Mouse (Mus musculus) spleen, postnatal 4 days (tissue): ENCODE results near the gene C2cd2l.

Source experiments
- DNase-seq, 2 experiments: peaks; one replicate each; pipeline ENCODE4 v3.0.0; 2022; ENCODE audit warnings: low spot score in 2 of 2

C2cd2l gene

DNA sequence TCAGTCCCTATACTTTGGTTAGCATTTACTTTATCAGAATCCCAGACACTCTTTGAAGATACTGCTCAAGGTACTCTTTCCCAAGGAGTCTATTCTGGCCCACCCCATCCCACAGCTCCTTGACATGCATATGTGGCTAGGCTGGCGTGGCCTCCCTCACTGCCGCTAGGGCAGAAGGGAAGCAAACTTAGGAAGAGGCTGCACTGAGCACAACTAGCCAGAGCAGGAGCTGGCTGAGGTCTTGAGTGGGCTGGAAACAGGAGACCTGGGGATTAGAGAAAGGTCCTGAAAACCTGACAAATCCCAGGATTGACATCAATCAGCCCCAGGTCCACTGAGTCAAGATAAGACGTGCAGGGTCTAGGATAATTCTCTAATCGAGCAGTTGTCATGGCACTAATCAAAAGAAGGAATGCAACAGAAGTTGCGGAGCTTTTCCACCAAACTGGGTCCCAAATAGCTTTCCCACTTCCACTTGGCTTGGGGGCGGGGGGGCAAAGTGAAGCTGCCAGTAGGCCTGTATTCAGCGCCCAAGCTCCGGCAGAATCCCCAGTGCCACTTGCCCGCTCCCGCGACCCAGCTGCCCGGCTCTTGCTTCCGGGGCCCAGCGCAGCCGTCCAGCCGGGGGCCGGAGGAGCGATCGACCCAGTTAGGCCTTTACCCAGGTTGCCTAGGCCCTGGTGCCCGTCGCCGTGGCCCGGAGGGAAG lies 52.6 kb downstream of the C2cd2l start:
- DNase-seq = peak in 1 of 2 experiments; percentile 17

DNA sequence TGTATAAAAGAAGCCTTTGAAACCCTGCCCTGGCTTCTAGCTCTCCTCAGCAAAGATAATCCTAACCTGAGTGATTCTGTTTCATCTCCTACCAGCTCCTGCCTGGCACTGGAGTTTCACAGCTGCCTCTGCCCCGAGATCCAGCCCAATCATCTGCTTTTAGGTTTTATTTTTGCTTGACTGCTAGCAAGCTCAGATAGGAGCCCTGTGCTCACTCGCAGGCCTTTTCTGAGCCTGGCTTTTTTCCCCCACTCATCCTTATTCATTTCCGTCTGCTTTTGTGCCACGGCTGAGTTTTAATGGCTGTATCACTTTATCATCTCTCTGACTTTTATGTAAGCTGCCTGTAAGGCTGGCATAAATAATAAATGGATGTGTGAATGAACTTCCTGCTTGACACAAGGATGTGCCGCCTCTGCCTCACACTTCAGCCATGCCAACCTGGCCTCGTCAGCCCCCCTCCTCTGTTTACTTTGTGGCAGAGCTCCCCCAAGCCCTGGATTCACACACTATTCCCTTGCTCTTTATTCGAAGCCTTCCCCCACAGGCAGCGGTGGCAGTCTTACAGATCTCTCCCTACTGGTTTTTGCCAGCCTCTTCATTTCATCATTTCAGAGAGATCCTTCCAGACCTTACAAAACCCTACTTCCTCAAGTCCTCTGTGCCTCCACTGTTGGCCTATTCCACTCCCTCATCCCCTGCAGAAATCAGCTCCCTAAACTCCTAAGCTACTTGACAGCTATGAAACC lies 53.4 kb downstream of the C2cd2l start:
- no peak for DNase-seq

DNA sequence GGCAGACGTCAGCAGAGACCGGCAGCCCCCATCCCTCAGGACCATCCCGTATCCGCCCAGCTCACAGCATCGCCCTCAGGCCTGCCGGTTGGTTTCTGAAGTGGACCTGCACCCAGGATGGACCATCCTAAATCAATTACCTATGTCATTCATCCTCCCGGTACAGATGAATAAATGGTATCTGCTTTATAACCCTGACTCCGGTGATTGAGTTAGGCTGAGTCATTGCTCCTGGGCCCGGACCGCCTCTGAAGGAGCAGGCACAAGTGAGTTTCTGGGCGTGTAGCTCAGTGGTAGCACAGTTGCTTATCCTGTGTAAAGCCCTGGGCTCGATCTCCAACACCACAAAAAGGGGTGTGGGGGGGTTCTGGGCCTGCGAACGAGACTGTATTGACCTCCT lies 58.7 kb downstream of the C2cd2l start:
- DNase-seq = no peak
